Mouse (Mus musculus): ENCODE data around the gene Rab43.

GRCm38 (mm10) chr6:87744632-87745031 is 67.3 kb downstream of the Rab43 start:
- TF ChIP-seq GATA1 (IDR thresholded peaks at IDR 0.05; ENCODE audit: borderline replicate concordance, low read length) (no peak), FLI1 (IDR thresholded peaks at IDR 0.05; ENCODE audit: low read length) (no peak)

Data from megakaryocyte, embryonic 14.5 days (primary cell).